8 mouse cellular contexts compared by ENCODE assay signal in genomic region chr5:30915974-30916433, GRCm38 (mm10). TPM values are rescaled to one million over a fixed set of nuclear protein-coding genes. Genes with fewer than 3 reads are reported as not detected.
DNase-seq lines count a peak whose midpoint lies in the region; ATAC-seq and TF ChIP-seq lines count a peak whose summit lies in the region.

No protein-coding gene starts in this region.

- no peak for TF ChIP-seq EP300 in ES-Bruce4 (IDR thresholded peaks at IDR 0.05; ENCODE audit: insufficient read depth, low read depth, low read length)

- DNase-seq in c-Kit-positive CD71-negative TER-119-negative erythroid progenitor cells, embryonic 14.5 days (ENCODE audit: low read depth): peak; percentile 72
- peak; percentile 84 for DNase-seq in forebrain, embryonic 10.5 days (ENCODE audit: extremely low spot score, low spot score)
- peak; percentile 95 for DNase-seq in kidney, postnatal 14 days
- peak; percentile 77 for DNase-seq in naive thymus-derived CD4-positive, alpha-beta T cell, adult 2 months (ENCODE audit: low read depth)

- no peak overlapping the region for H3K27ac ChIP-seq in ES-Bruce4 (ENCODE audit: insufficient read depth, low read length)
- peak overlapping the region; percentile 87 for H3K27ac ChIP-seq in forebrain, embryonic 10.5 days
- peak overlapping the region; percentile 94 for H3K27ac ChIP-seq in heart, embryonic 15.5 days
- H3K27ac ChIP-seq in liver, embryonic 12.5 days: peak overlapping the region; percentile 84
- H3K27ac ChIP-seq in stomach, embryonic 16.5 days (ENCODE audit: low read length): peak overlapping the region; percentile 98; the same call in 1 of the 2 replicates

- H3K9me3 ChIP-seq in ES-Bruce4 (replicated peaks; ENCODE audit: control insufficient read depth, insufficient read depth, low read length, poor library complexity, severe bottlenecking): no peaks in the 10 kb centered on the region
- no peaks in the 10 kb centered on the region for H3K9me3 ChIP-seq in forebrain, embryonic 10.5 days
- H3K9me3 ChIP-seq in heart, embryonic 15.5 days (replicated peaks): no peaks in the 10 kb centered on the region
- no peaks in the 10 kb centered on the region for H3K9me3 ChIP-seq in liver, embryonic 12.5 days (replicated peaks)
- H3K9me3 ChIP-seq in stomach, embryonic 16.5 days (replicated peaks; ENCODE audit: control insufficient read depth, low read length): no peaks in the 10 kb centered on the region

- H3K36me3 ChIP-seq in ES-Bruce4 (ENCODE audit: control insufficient read depth, insufficient read depth, low read length, poor library complexity, severe bottlenecking): no peaks in the 10 kb centered on the region
- H3K36me3 ChIP-seq in forebrain, embryonic 10.5 days (replicated peaks): peaks cover 38% of the 10 kb centered on the region
- peaks cover 12% of the 10 kb centered on the region; the same call in 1 of the 2 replicates for H3K36me3 ChIP-seq in heart, embryonic 15.5 days
- peaks cover 44% of the 10 kb centered on the region for H3K36me3 ChIP-seq in liver, embryonic 12.5 days
- H3K36me3 ChIP-seq in stomach, embryonic 16.5 days (ENCODE audit: control insufficient read depth, insufficient read depth, low read length): peaks cover 10% of the 10 kb centered on the region

- TF ChIP-seq POLR2A in ES-Bruce4 (IDR thresholded peaks at IDR 0.05; ENCODE audit: insufficient read depth, low read length): no peak

- ATAC-seq in heart, embryonic 15.5 days (replicated peaks; ENCODE audit: insufficient number of reproducible peaks, insufficient read depth, low FRiP score, low read depth): peak; percentile 76
- peak; percentile 58 for ATAC-seq in liver, embryonic 12.5 days
- ATAC-seq in stomach, embryonic 16.5 days (ENCODE audit: insufficient read depth, low FRiP score): peak; percentile 57

- peak; percentile 26 for TF ChIP-seq CTCF in ES-Bruce4 (IDR thresholded peaks at IDR 0.05; ENCODE audit: low read depth, low read length)

- H3K4me3 ChIP-seq in ES-Bruce4 (ENCODE audit: low read depth, low read length): peak overlapping the region; percentile 37; the same call in 1 of the 2 replicates
- H3K4me3 ChIP-seq in forebrain, embryonic 10.5 days: peak overlapping the region; percentile 44
- H3K4me3 ChIP-seq in heart, embryonic 15.5 days: peak overlapping the region; percentile 55
- peak overlapping the region; percentile 55 for H3K4me3 ChIP-seq in liver, embryonic 12.5 days
- H3K4me3 ChIP-seq in stomach, embryonic 16.5 days (replicated peaks; ENCODE audit: low read length): peak overlapping the region; percentile 55

- H3K9ac ChIP-seq in ES-Bruce4 (ENCODE audit: low read depth, poor library complexity, severe bottlenecking): 0 out of 2 replicates have a peak overlapping the region, but pooled peaks have one; percentile 22
- peak overlapping the region; percentile 64; the same call in 1 of the 2 replicates for H3K9ac ChIP-seq in heart, embryonic 15.5 days
- no peak overlapping the region for H3K9ac ChIP-seq in liver, embryonic 12.5 days
- H3K9ac ChIP-seq in stomach, embryonic 16.5 days (ENCODE audit: low read length): peak overlapping the region; percentile 74; the same call in 1 of the 2 replicates

- peaks cover 4% of the 10 kb centered on the region for H3K4me1 ChIP-seq in ES-Bruce4 (ENCODE audit: control insufficient read depth, insufficient read depth, low read length)
- H3K4me1 ChIP-seq in forebrain, embryonic 10.5 days: peaks cover 87% of the 10 kb centered on the region
- H3K4me1 ChIP-seq in heart, embryonic 15.5 days (replicated peaks): peaks cover 66% of the 10 kb centered on the region
- peaks cover 95% of the 10 kb centered on the region for H3K4me1 ChIP-seq in liver, embryonic 12.5 days
- peaks cover 34% of the 10 kb centered on the region for H3K4me1 ChIP-seq in stomach, embryonic 16.5 days (ENCODE audit: control insufficient read depth, insufficient read depth, low read length)

- H3K4me2 ChIP-seq in heart, embryonic 15.5 days: peak overlapping the region; percentile 74
- peak overlapping the region; percentile 67 for H3K4me2 ChIP-seq in liver, embryonic 12.5 days
- H3K4me2 ChIP-seq in stomach, embryonic 16.5 days (ENCODE audit: low read depth, low read length): peak overlapping the region; percentile 75

- WGBS in forebrain, embryonic 10.5 days: 6% methylated on average over 7 of the region's 7 CpGs
- WGBS in heart, embryonic 15.5 days: 0% methylated on average over 7 of the region's 7 CpGs
- 2% methylated on average over 7 of the region's 7 CpGs for WGBS in liver, embryonic 12.5 days (ENCODE audit: insufficient replicate concordance)
- 4% methylated on average over 7 of the region's 7 CpGs for WGBS in stomach, embryonic 16.5 days

- no peaks in the 10 kb centered on the region for H3K27me3 ChIP-seq in ES-Bruce4 (ENCODE audit: control insufficient read depth, insufficient read depth, low read length, poor library complexity, severe bottlenecking)
- H3K27me3 ChIP-seq in forebrain, embryonic 10.5 days (ENCODE audit: poor library complexity, severe bottlenecking): no peaks in the 10 kb centered on the region; the same call in 1 of the 2 replicates
- H3K27me3 ChIP-seq in heart, embryonic 15.5 days: no peaks in the 10 kb centered on the region
- H3K27me3 ChIP-seq in liver, embryonic 12.5 days (replicated peaks): no peaks in the 10 kb centered on the region
- H3K27me3 ChIP-seq in stomach, embryonic 16.5 days (ENCODE audit: control insufficient read depth, insufficient read depth, low read length): no peaks in the 10 kb centered on the region

RNA-seq across cellular contexts. Expression of gene Emilin1, which starts 2.8 kb away (rescaled TPM):
- polyA plus RNA-seq in ES-Bruce4 (2011; ENCODE audit: insufficient read depth, insufficient read length, low read depth, missing spikeins): 2.5 and 3.2 TPM in 2 replicates
- 78.2 and 78.3 TPM in 2 replicates for polyA plus RNA-seq in forebrain, embryonic 10.5 days (2016; fragmentation: Nextera tagmentation; extraction: Ambion mirVana)
- 125 and 179 TPM in 2 replicates for polyA plus RNA-seq in heart, embryonic 15.5 days (2015; fragmentation: Nextera tagmentation; extraction: Ambion mirVana)
- 70.0 and 73.6 TPM in 2 replicates for polyA plus RNA-seq in liver, embryonic 12.5 days (2016; fragmentation: Nextera tagmentation; extraction: Ambion mirVana)
- polyA plus RNA-seq in stomach, embryonic 16.5 days (2015; fragmentation: Nextera tagmentation; extraction: Ambion mirVana): 245 and 257 TPM in 2 replicates

RNA-seq across cellular contexts. Expression of gene Khk, which starts 5.2 kb away (rescaled TPM):
- 12.9 and 14.0 TPM in 2 replicates for polyA plus RNA-seq in ES-Bruce4 (2011; ENCODE audit: insufficient read depth, insufficient read length, low read depth, missing spikeins)
- 7.8 and 8.9 TPM in 2 replicates for polyA plus RNA-seq in forebrain, embryonic 10.5 days (2016; fragmentation: Nextera tagmentation; extraction: Ambion mirVana)
- polyA plus RNA-seq in heart, embryonic 15.5 days (2015; fragmentation: Nextera tagmentation; extraction: Ambion mirVana): 12.4 and 13.9 TPM in 2 replicates
- polyA plus RNA-seq in liver, embryonic 12.5 days (2016; fragmentation: Nextera tagmentation; extraction: Ambion mirVana): 33.6 and 36.3 TPM in 2 replicates
- 28.8 and 31.8 TPM in 2 replicates for polyA plus RNA-seq in stomach, embryonic 16.5 days (2015; fragmentation: Nextera tagmentation; extraction: Ambion mirVana)

RNA-seq across cellular contexts. Expression of gene Ost4, which starts 8.4 kb away (rescaled TPM):
- 193 and 216 TPM in 2 replicates for polyA plus RNA-seq in ES-Bruce4 (2011; ENCODE audit: insufficient read depth, insufficient read length, low read depth, missing spikeins)
- 392 and 397 TPM in 2 replicates for polyA plus RNA-seq in forebrain, embryonic 10.5 days (2016; fragmentation: Nextera tagmentation; extraction: Ambion mirVana)
- 372 and 381 TPM in 2 replicates for polyA plus RNA-seq in heart, embryonic 15.5 days (2015; fragmentation: Nextera tagmentation; extraction: Ambion mirVana)
- polyA plus RNA-seq in liver, embryonic 12.5 days (2016; fragmentation: Nextera tagmentation; extraction: Ambion mirVana): 374 and 383 TPM in 2 replicates
- polyA plus RNA-seq in stomach, embryonic 16.5 days (2015; fragmentation: Nextera tagmentation; extraction: Ambion mirVana): 434 and 465 TPM in 2 replicates

RNA-seq across cellular contexts. Expression of gene Agbl5, which starts 27.5 kb away (rescaled TPM):
- 22.0 and 22.3 TPM in 2 replicates for polyA plus RNA-seq in ES-Bruce4 (2011; ENCODE audit: insufficient read depth, insufficient read length, low read depth, missing spikeins)
- polyA plus RNA-seq in forebrain, embryonic 10.5 days (2016; fragmentation: Nextera tagmentation; extraction: Ambion mirVana): 19.9 and 20.1 TPM in 2 replicates
- 8.9 and 11.9 TPM in 2 replicates for polyA plus RNA-seq in heart, embryonic 15.5 days (2015; fragmentation: Nextera tagmentation; extraction: Ambion mirVana)
- 7.0 and 7.2 TPM in 2 replicates for polyA plus RNA-seq in liver, embryonic 12.5 days (2016; fragmentation: Nextera tagmentation; extraction: Ambion mirVana)
- 16.7 and 18.4 TPM in 2 replicates for polyA plus RNA-seq in stomach, embryonic 16.5 days (2015; fragmentation: Nextera tagmentation; extraction: Ambion mirVana)

RNA-seq across cellular contexts. Expression of gene Cgref1, which starts 29.4 kb away (rescaled TPM):
- 26.1 and 26.3 TPM in 2 replicates for polyA plus RNA-seq in ES-Bruce4 (2011; ENCODE audit: insufficient read depth, insufficient read length, low read depth, missing spikeins)
- polyA plus RNA-seq in forebrain, embryonic 10.5 days (2016; fragmentation: Nextera tagmentation; extraction: Ambion mirVana): 4.8 and 5.0 TPM in 2 replicates
- polyA plus RNA-seq in heart, embryonic 15.5 days (2015; fragmentation: Nextera tagmentation; extraction: Ambion mirVana): 2.4 and 4.2 TPM in 2 replicates
- polyA plus RNA-seq in liver, embryonic 12.5 days (2016; fragmentation: Nextera tagmentation; extraction: Ambion mirVana): 4.2 and 5.1 TPM in 2 replicates
- 12.3 and 14.3 TPM in 2 replicates for polyA plus RNA-seq in stomach, embryonic 16.5 days (2015; fragmentation: Nextera tagmentation; extraction: Ambion mirVana)

Comparison
In these comparisons a context has a peak if more than half of its experiments do, and no peak if none do; other contexts are left out.
1. RNA of gene Emilin1, which starts 2.8 kb away (polyA plus RNA-seq): 245 to 257 TPM in stomach, embryonic 16.5 days, 125 to 179 TPM in heart, embryonic 15.5 days, 78.2 to 78.3 TPM in forebrain, embryonic 10.5 days and 70.0 to 73.6 TPM in liver, embryonic 12.5 days; 2.5 to 3.2 TPM in ES-Bruce4; every median in the first group is over 10 times any median in the second.
2. Peak in every context shown above with its lines, with median percentiles within 50 percentile points of each other: H3K4me3 ChIP-seq, DNase-seq, ATAC-seq and H3K4me2 ChIP-seq.